Mouse (Mus musculus): ENCODE data around the gene Dnaaf3. TPM values are rescaled to one million over a fixed set of nuclear protein-coding genes. Genes with fewer than 3 reads are reported as not detected.
"Not testable (repeated sequence)": the region's sequence is repeated elsewhere in the genome, so short reads cannot be mapped to it uniquely, and the experiment has no call there.

Gene Dnaaf3
- polyA plus RNA-seq, 1 experiment from 2014 or later, result 1.0 TPM

GRCm38 (mm10) chr7:4527302-4527689 lies 5.0 kb downstream of the Dnaaf3 start:
- H3K4me1 ChIP-seq (ENCODE audit: control insufficient read depth, insufficient read depth, low read length), result no peaks in the 10 kb centered on the region
- peak overlapping the region; percentile 56 for H3K4me2 ChIP-seq (ENCODE audit: low read depth, low read length)
- no peaks in the 10 kb centered on the region for H3K9me3 ChIP-seq (replicated peaks; ENCODE audit: control insufficient read depth, low read length)
- no peaks in the 10 kb centered on the region for H3K36me3 ChIP-seq (replicated peaks; ENCODE audit: control insufficient read depth, insufficient read depth, low read depth, low read length)
- WGBS, result 49% methylated on average over 18 of the region's 18 CpGs
- no peak overlapping the region for H3K9ac ChIP-seq (replicated peaks; ENCODE audit: low read length)
- no peaks in the 10 kb centered on the region for H3K27me3 ChIP-seq (ENCODE audit: control insufficient read depth, insufficient read depth, low read length)
- H3K27ac ChIP-seq (replicated peaks; ENCODE audit: low read depth, low read length), result no peak overlapping the region
- DNase-seq (ENCODE audit: low spot score) (no peak), ATAC-seq (replicated peaks; ENCODE audit: insufficient number of reproducible peaks, low FRiP score, low TSS enrichment, low read depth) (0 out of 2 replicates have a peak, but pooled peaks have one; percentile 2)
- no peak overlapping the region for H3K4me3 ChIP-seq (ENCODE audit: low read depth, low read length)

DNA sequence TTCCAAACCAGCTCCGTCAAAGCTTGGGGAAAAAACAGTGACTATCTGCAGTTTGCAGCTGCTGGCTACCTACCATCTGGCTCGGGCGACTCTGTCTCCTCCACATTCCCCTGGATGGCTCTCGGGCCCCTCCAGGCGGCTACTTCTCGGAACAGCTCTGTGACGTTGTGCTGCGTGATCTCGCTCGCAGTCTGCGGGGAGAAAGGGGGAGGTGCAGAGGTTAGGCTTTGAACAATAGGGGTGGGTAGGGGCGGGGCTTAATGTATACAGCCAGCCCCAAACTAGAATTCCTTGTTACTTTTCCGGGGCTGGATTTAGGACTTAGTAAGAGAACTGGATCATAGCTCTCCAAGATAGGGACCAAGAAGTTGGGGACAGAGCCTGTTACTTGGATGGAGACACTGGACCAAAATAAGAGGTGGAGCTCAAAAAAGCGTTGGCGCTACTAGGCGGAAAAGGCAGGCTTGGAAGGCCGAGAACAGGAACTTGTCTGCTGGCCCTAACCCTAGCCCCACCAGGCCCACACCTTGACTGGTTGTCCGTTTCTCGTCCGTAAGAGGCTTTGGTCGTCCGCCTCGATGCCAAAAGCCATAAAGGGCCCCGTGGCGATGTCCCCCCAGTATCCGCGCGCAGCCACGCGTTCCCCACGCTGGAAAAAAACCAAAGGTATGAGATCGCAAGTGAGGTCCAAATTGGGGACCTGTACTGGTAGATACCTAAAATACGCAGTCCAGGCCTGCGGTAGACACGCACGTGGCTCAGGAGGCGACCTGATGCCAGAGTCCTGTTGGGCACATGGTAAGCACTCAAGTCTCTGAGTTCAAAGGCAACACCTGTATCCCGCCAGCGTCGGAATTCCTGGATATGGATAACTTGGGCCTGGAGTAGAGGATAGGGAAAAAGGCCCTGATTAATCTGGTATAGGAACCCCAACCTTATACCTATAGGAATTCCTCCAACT lies 5.6 kb downstream of the Dnaaf3 start:
- H3K9ac ChIP-seq (replicated peaks; ENCODE audit: low read length), result peak overlapping the region; percentile 61
- WGBS, result 21% methylated on average over 40 of the region's 40 CpGs
- H3K36me3 ChIP-seq (replicated peaks; ENCODE audit: control insufficient read depth, insufficient read depth, low read depth, low read length), result no peaks in the 10 kb centered on the region
- no peaks in the 10 kb centered on the region for H3K9me3 ChIP-seq (replicated peaks; ENCODE audit: control insufficient read depth, low read length)
- H3K4me2 ChIP-seq (ENCODE audit: low read depth, low read length), result peak overlapping the region; percentile 56
- DNase-seq (ENCODE audit: low spot score) (peak; percentile 95), ATAC-seq (replicated peaks; ENCODE audit: insufficient number of reproducible peaks, low FRiP score, low TSS enrichment, low read depth) (peak; percentile 85)
- H3K27me3 ChIP-seq (ENCODE audit: control insufficient read depth, insufficient read depth, low read length), result 0 out of 2 replicates have a peak, but pooled peaks cover 1% of the 10 kb centered on the region
- no peak overlapping the region for H3K27ac ChIP-seq (replicated peaks; ENCODE audit: low read depth, low read length)
- peak overlapping the region; percentile 27 for H3K4me3 ChIP-seq (ENCODE audit: low read depth, low read length)
- H3K4me1 ChIP-seq (ENCODE audit: control insufficient read depth, insufficient read depth, low read length), result no peaks in the 10 kb centered on the region

GRCm38 (mm10) chr7:4524212-4524922 lies 7.9 kb downstream of the Dnaaf3 start, which contains the start of gene Tnni3:
Tnni3 (minus strand) TSS chr7:4524229.
- not testable (repeated sequence) for H3K27me3 ChIP-seq (ENCODE audit: control insufficient read depth, insufficient read depth, low read length); H3K4me1 ChIP-seq (ENCODE audit: control insufficient read depth, insufficient read depth, low read length); H3K9me3 ChIP-seq (replicated peaks; ENCODE audit: control insufficient read depth, low read length); H3K4me3 ChIP-seq (ENCODE audit: low read depth, low read length); ATAC-seq (replicated peaks; ENCODE audit: insufficient number of reproducible peaks, low FRiP score, low TSS enrichment, low read depth); H3K36me3 ChIP-seq (replicated peaks; ENCODE audit: control insufficient read depth, insufficient read depth, low read depth, low read length); H3K9ac ChIP-seq (replicated peaks; ENCODE audit: low read length); H3K27ac ChIP-seq (replicated peaks; ENCODE audit: low read depth, low read length); H3K4me2 ChIP-seq (ENCODE audit: low read depth, low read length)
- peak; percentile 77 for DNase-seq (ENCODE audit: low spot score)
- WGBS, result 73% methylated on average over 15 of the region's 15 CpGs

- H3K27me3 ChIP-seq (ENCODE audit: control insufficient read depth, insufficient read depth, low read length), result 0 out of 2 replicates have a peak, but pooled peaks cover 4% of the 10 kb centered on the region
- H3K9me3 ChIP-seq (replicated peaks; ENCODE audit: control insufficient read depth, low read length), result no peaks in the 10 kb centered on the region
- no peak for DNase-seq (ENCODE audit: low spot score)
- no peak overlapping the region for H3K9ac ChIP-seq (replicated peaks; ENCODE audit: low read length)
- WGBS, result 89% methylated on average over 33 of the region's 33 CpGs
- no peak for ATAC-seq (replicated peaks; ENCODE audit: insufficient number of reproducible peaks, low FRiP score, low TSS enrichment, low read depth)
- no peaks in the 10 kb centered on the region for H3K36me3 ChIP-seq (replicated peaks; ENCODE audit: control insufficient read depth, insufficient read depth, low read depth, low read length)
- H3K4me1 ChIP-seq (ENCODE audit: control insufficient read depth, insufficient read depth, low read length), result no peaks in the 10 kb centered on the region
- no peak overlapping the region for H3K27ac ChIP-seq (replicated peaks; ENCODE audit: low read depth, low read length)
- H3K4me3 ChIP-seq (ENCODE audit: low read depth, low read length), result no peak overlapping the region
- H3K4me2 ChIP-seq (ENCODE audit: low read depth, low read length), result no peak overlapping the region
Measured at GRCm38 (mm10) chr7:4523205-4524130, 8.8 kb downstream of the Dnaaf3 start.

DNA sequence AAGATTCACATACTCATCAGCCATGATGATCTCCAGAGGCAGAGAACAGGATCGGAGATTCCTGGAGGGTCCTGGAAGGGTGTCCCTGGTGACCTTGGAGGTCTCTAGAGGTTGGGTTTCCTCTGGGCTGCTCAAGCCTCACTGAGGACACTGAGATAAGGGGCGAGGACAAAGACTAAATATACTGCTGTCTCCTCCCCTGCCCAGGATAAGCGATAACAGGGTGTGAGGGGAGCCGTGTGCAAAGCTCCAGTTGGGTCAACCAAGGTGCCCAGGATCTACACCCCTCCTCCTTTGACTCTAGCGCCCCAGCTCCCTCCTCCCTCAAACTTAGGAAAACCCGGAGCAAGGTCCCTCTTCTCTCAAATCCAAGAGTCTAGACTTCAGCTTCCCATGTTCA lies 10.0 kb downstream of the Dnaaf3 start:
- Histone ChIP-seq H3K9ac (replicated peaks; ENCODE audit: low read length) (no peak overlapping the region), H3K36me3 (replicated peaks; ENCODE audit: control insufficient read depth, insufficient read depth, low read depth, low read length) (no peaks in the 10 kb centered on the region), H3K4me3 (ENCODE audit: low read depth, low read length) (no peak overlapping the region), H3K4me1 (ENCODE audit: control insufficient read depth, insufficient read depth, low read length) (no peaks in the 10 kb centered on the region), H3K9me3 (replicated peaks; ENCODE audit: control insufficient read depth, low read length) (no peaks in the 10 kb centered on the region), H3K27ac (replicated peaks; ENCODE audit: low read depth, low read length) (no peak overlapping the region), H3K4me2 (ENCODE audit: low read depth, low read length) (no peak overlapping the region), H3K27me3 (ENCODE audit: control insufficient read depth, insufficient read depth, low read length) (0 out of 2 replicates have a peak, but pooled peaks cover 4% of the 10 kb centered on the region)
- WGBS, result 82% methylated on average over 6 of the region's 6 CpGs
- ATAC-seq (replicated peaks; ENCODE audit: insufficient number of reproducible peaks, low FRiP score, low TSS enrichment, low read depth) (no peak), DNase-seq (ENCODE audit: low spot score) (no peak)

- peak; percentile 40 for DNase-seq (ENCODE audit: low spot score)
- Histone ChIP-seq H3K4me3 (ENCODE audit: low read depth, low read length) (peak overlapping the region; percentile 3; the same call in 1 of the 2 replicates), H3K4me2 (ENCODE audit: low read depth, low read length) (peak overlapping the region; percentile 31), H3K9me3 (replicated peaks; ENCODE audit: control insufficient read depth, low read length) (no peaks in the 10 kb centered on the region), H3K27me3 (ENCODE audit: control insufficient read depth, insufficient read depth, low read length) (0 out of 2 replicates have a peak, but pooled peaks cover 4% of the 10 kb centered on the region), H3K4me1 (ENCODE audit: control insufficient read depth, insufficient read depth, low read length) (no peaks in the 10 kb centered on the region), H3K27ac (replicated peaks; ENCODE audit: low read depth, low read length) (no peak overlapping the region), H3K9ac (replicated peaks; ENCODE audit: low read length) (no peak overlapping the region), H3K36me3 (replicated peaks; ENCODE audit: control insufficient read depth, insufficient read depth, low read depth, low read length) (no peaks in the 10 kb centered on the region)
- ATAC-seq (replicated peaks; ENCODE audit: insufficient number of reproducible peaks, low FRiP score, low TSS enrichment, low read depth), result no peak
- 32% methylated on average over 32 of the region's 32 CpGs for WGBS
Measured at GRCm38 (mm10) chr7:4521231-4522003, 10.8 kb downstream of the Dnaaf3 start.

DNA sequence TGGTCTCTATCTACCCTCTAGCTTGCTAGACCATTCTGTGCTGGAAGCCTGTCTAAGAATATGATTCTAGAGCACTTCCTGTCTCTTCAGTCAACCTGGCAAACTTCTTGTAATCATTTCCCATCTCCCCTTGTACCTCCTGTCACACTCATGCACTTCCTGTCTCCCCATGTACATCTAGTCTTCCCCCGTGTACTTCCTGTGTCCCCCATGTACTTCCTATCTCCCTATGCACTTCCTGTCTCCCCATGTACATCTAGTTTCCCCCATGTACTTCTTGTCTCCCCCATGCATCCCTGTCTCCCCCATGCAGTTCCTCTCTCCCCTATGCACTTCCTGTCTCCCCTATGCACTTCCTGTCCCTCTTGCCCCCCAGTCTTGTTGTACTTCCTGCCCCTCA lies 13.8 kb downstream of the Dnaaf3 start:
- 79% methylated on average over 1 of the region's 1 CpGs for WGBS
- Histone ChIP-seq H3K9ac (replicated peaks; ENCODE audit: low read length) (no peak overlapping the region), H3K9me3 (replicated peaks; ENCODE audit: control insufficient read depth, low read length) (no peaks in the 10 kb centered on the region), H3K27me3 (ENCODE audit: control insufficient read depth, insufficient read depth, low read length) (0 out of 2 replicates have a peak, but pooled peaks cover 4% of the 10 kb centered on the region), H3K4me3 (ENCODE audit: low read depth, low read length) (no peak overlapping the region), H3K27ac (replicated peaks; ENCODE audit: low read depth, low read length) (no peak overlapping the region), H3K36me3 (replicated peaks; ENCODE audit: control insufficient read depth, insufficient read depth, low read depth, low read length) (no peaks in the 10 kb centered on the region), H3K4me1 (ENCODE audit: control insufficient read depth, insufficient read depth, low read length) (no peaks in the 10 kb centered on the region), H3K4me2 (ENCODE audit: low read depth, low read length) (no peak overlapping the region)
- no peak for DNase-seq (ENCODE audit: low spot score)
- no peak for ATAC-seq (replicated peaks; ENCODE audit: insufficient number of reproducible peaks, low FRiP score, low TSS enrichment, low read depth)
